Mouse (Mus musculus) lung, postnatal 0 days (tissue): ENCODE results near the gene Xrn1. TPM values are rescaled to one million over a fixed set of nuclear protein-coding genes. Genes with fewer than 3 reads are reported as not detected.
A peak's percentile ranks its signal among the peaks of the same experiment; 100 is the strongest.
"Not testable (repeated sequence)": the region's sequence is repeated elsewhere in the genome, so short reads cannot be mapped to it uniquely, and the experiment has no call there.

Experiments
- ATAC-seq: fragments of 200-750 bp; cut with Nextera tagmentation; 2 replicates; pipeline ENCODE4 v1.8.0; 2017; ENCODE audit warnings: moderate library complexity
- DNase-seq: peaks from one replicate; pipeline ENCODE4 v3.0.0-alpha.2; 2016; ENCODE audit warnings: low spot score
- H3K27ac ChIP-seq: fragments of 300-500 bp; sonication (generic); 2 replicates; pipeline ENCODE4 v1.5.1; 2014; ENCODE audit warnings: antibody characterized with exemption, mild to moderate bottlenecking, low read length, mixed read lengths
- H3K27me3 ChIP-seq: fragments of 300-500 bp; sonication (generic); replicated peaks from 2 replicates; pipeline ENCODE4 v1.6.1; 2014; ENCODE audit warnings: low read length, mixed read lengths; ENCODE audit not compliant: insufficient read depth
- H3K36me3 ChIP-seq: fragments of 300-500 bp; sonication (generic); 2 replicates; pipeline ENCODE4 v1.6.1; 2014; ENCODE audit warnings: low read length, mixed read lengths; ENCODE audit not compliant: insufficient read depth
- H3K4me1 ChIP-seq: fragments of 300-500 bp; sonication (generic); 2 replicates; pipeline ENCODE4 v1.6.1; 2014; ENCODE audit warnings: antibody characterized with exemption, low read depth, low read length, mixed read lengths; ENCODE audit not compliant: insufficient read depth
- H3K4me2 ChIP-seq: fragments of 300-500 bp; sonication (generic); replicated peaks from 2 replicates; pipeline ENCODE4 v1.6.1; 2014; ENCODE audit warnings: low read depth, mild to moderate bottlenecking, low read length, moderate library complexity, mixed read lengths
- H3K4me3 ChIP-seq: fragments of 300-500 bp; sonication (generic); 2 replicates; pipeline ENCODE4 v1.5.1; 2014; ENCODE audit warnings: low read depth, low read length
- H3K9ac ChIP-seq: fragments of 300-500 bp; sonication (generic); replicated peaks from 2 replicates; pipeline ENCODE4 v1.6.1; 2014; ENCODE audit warnings: low read depth, mild to moderate bottlenecking
- H3K9me3 ChIP-seq: fragments of 300-500 bp; sonication (generic); 2 replicates; pipeline ENCODE4 v1.6.1; 2016; ENCODE audit warnings: low read length, mixed read lengths
- CTCF ChIP-seq: IDR thresholded peaks from 2 replicates; pipeline ENCODE4 v1.5.1; 2016; ENCODE audit warnings: antibody characterized with exemption, mild to moderate bottlenecking
- EP300 ChIP-seq: IDR thresholded peaks from 2 replicates; pipeline ENCODE4 v1.6.1; 2016; ENCODE audit warnings: antibody characterized with exemption, mild to moderate bottlenecking, control low read depth
- WGBS: fragments of 180-500 bp; shearing (Covaris S2); extraction: QIAGEN DNeasy Blood & Tissue Kit; methylation state at CpG from one replicate; pipeline ENCODE4 v1.1.7; 2014; 5-methylcytosine and 5-hydroxymethylcytosine counted together
- polyA plus RNA-seq: library from polyadenylated mRNA; unstranded; fragments of >200 nt; fragmentation: Nextera tagmentation; extraction: Ambion mirVana; gene quantifications from 2 replicates; pipeline ENCODE4 v1.2.1, GENCODE M21; 2015

Xrn1 gene
- polyA plus RNA-seq, result 9.9 and 13.3 TPM in 2 replicates

DNA sequence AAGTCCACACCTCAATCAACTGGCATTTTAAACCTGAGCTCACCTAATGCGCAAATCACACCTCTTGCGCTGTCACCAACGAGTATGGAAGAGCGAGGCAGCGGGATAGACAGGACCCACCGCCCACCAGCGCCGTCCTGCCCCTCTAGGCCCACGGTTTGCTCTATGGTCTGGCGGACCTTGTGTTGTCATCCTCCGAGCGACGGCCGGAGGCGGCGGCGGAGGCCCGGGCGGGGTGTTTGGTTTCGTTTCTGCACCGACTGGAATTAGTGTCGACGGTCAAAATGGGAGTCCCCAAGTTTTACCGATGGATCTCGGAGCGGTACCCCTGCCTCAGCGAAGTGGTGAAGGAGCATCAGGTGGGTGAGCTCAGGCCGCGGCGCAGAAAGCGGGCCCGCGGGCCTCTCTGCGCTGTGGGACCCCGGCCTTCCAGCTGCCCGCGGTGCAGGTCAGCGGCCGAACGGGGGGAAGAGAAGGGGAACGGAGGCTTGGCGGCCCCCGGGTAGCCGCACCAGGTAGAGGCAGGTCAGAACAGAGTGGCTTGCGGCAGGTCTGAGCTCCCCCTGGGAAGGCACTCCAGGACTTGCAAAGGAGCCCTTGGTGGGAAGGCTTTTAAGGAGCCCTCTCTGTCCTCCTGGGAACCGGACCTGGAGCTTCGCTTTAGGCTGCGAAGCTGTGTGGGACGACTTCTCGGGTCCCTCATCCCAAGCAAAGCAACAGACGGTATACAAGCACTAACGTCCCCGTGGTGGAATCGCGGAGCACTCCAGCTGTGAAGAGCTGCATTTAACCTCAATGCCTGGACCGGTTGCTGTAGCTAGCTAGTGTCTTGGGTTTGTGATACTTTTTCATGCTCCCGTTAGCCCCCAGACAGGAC, at the start of gene Xrn1:
Gene Xrn1, plus strand, starts transcription at position 176 of the 877 bp plus-strand sequence.
- TF ChIP-seq EP300 (peak; percentile 10; the same call in 1 of the 2 replicates), CTCF (peak; percentile 15; the same call in 1 of the 2 replicates)
- H3K9me3 ChIP-seq, result no peaks in the 10 kb centered on the region
- ATAC-seq (peak; percentile 99), DNase-seq (peak; percentile 96)
- H3K4me1 ChIP-seq, result no peaks in the 10 kb centered on the region
- no peaks in the 10 kb centered on the region for H3K27me3 ChIP-seq
- H3K4me3 ChIP-seq, result peak within 1 kb of the TSS; percentile 98
- peak within 1 kb of the TSS; percentile 100 for H3K9ac ChIP-seq
- peak within 1 kb of the TSS; percentile 73 for H3K4me2 ChIP-seq
- WGBS, result under 1% methylated on average over 56 of the region's 57 CpGs
- no peaks in the 10 kb centered on the region for H3K36me3 ChIP-seq
- H3K27ac ChIP-seq, result peak within 1 kb of the TSS; percentile 97

DNA sequence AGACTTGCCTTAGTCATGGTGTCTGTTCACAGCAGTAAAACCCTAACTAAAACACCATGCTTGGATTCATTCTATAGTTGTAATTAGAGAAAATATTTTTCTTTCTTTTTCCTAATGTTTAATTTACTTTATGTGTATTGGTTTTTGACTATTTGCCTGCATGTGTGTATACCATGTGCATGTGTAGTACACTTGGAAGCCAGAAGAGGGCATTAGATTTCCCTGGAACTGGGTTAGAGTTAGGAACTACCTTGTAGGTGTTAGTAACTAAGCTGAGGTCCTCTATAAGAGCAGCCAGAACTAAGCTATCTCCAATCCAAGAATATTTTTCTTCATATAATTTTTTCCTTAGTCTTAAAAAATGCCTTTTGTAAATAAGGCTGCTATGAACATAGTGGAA, 21.7 kb upstream of the Xrn1 start:
- Histone ChIP-seq H3K4me1 (no peaks in the 10 kb centered on the region), H3K27ac (no peak overlapping the region), H3K36me3 (no peaks in the 10 kb centered on the region), H3K27me3 (no peaks in the 10 kb centered on the region), H3K4me3 (no peak overlapping the region), H3K4me2 (no peak overlapping the region), H3K9me3 (no peaks in the 10 kb centered on the region), H3K9ac (no peak overlapping the region)
- no peak for ATAC-seq
- TF ChIP-seq EP300 (no peak), CTCF (no peak)
- DNase-seq, result no peak

DNA sequence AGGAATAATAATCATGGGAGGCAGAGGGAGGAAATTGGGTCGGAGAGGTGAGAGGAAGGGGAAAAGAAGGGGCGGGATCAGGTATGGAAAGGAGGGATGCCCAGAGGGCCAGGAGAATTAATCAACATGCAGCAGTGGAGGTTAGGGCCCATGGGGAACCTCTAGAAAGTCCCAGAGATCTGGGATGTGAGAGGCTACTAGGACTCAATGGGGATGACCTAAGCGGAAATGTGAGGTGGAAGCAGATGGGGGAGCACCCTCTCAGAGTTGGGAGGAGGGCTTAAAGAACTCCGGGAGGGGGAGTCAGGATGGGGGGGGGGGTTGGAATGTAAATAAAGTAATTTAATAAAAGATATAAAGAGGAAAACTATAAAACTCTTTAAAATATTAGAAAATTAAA, 902 bp upstream of the Xrn1 start:
- Histone ChIP-seq H3K27ac (no peak overlapping the region), H3K36me3 (no peaks in the 10 kb centered on the region), H3K4me3 (peak overlapping the region; percentile 98; the same call in 1 of the 2 replicates), H3K9me3 (no peaks in the 10 kb centered on the region), H3K4me2 (peak overlapping the region; percentile 52; the same call in 1 of the 2 replicates), H3K9ac (no peak overlapping the region), H3K27me3 (no peaks in the 10 kb centered on the region), H3K4me1 (no peaks in the 10 kb centered on the region)
- whole genome bisulfite sequencing, result 64% methylated on average over 4 of the region's 4 CpGs
- peak; percentile 15 for DNase-seq
- TF ChIP-seq CTCF (no peak), EP300 (no peak)
- no peak for ATAC-seq

DNA sequence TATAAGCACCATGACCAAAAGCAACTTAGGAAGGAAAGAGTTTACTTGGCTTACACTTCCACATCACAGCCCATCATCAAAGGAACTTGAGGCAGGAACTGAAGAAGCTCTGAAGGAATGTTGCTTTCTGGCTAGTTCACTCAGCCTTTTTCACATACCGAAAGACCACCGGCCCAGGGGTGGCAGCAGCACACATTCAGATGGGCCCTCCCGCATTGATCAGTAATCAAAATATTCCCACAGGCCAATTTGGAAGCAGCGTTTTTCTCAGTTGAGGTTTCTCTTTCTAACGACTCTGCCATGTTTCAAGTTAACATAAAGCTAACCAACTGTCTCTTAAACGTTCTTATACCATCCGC, 355 bp upstream of the Xrn1 start:
- Histone ChIP-seq H3K4me1 (no peaks in the 10 kb centered on the region), H3K27me3 (no peaks in the 10 kb centered on the region), H3K4me2 (peak overlapping the region; percentile 52), H3K9me3 (no peaks in the 10 kb centered on the region), H3K36me3 (no peaks in the 10 kb centered on the region), H3K4me3 (peak overlapping the region; percentile 98), H3K9ac (peak overlapping the region; percentile 100), H3K27ac (peak overlapping the region; percentile 97)
- ATAC-seq (peak; percentile 11; the same call in 1 of the 2 replicates), DNase-seq (peak; percentile 40)
- 0% methylated on average over 7 of the region's 7 CpGs for WGBS
- TF ChIP-seq EP300 (no peak), CTCF (no peak)

DNA sequence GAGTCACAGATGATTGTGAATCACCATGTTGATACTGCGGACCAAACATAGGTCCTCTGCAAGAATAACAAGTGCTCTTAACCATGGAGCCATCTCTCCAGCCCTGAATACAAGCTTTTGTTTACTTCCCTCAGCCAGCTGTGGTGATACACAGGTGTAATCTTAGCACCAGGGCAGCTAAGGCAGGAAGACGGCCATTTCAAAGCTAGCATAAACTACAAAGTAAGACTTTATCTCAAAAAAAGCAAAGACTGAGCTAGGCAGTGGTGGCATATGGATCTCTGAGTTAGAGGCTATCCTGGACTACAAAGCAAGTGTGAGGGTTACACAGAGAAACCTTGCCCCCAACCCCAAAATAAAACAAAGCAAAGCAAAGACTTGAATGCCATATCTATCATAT, 3.1 kb downstream of the Xrn1 start:
- Histone ChIP-seq H3K36me3 (no peaks in the 10 kb centered on the region), H3K4me3 (no peak overlapping the region), H3K4me1 (no peaks in the 10 kb centered on the region), H3K27me3 (no peaks in the 10 kb centered on the region), H3K27ac (no peak overlapping the region), H3K9me3 (no peaks in the 10 kb centered on the region), H3K4me2 (no peak overlapping the region), H3K9ac (no peak overlapping the region)
- 67% methylated on average over 2 of the region's 2 CpGs for WGBS
- TF ChIP-seq CTCF (no peak), EP300 (no peak)
- DNase-seq (no peak), ATAC-seq (no peak)

DNA sequence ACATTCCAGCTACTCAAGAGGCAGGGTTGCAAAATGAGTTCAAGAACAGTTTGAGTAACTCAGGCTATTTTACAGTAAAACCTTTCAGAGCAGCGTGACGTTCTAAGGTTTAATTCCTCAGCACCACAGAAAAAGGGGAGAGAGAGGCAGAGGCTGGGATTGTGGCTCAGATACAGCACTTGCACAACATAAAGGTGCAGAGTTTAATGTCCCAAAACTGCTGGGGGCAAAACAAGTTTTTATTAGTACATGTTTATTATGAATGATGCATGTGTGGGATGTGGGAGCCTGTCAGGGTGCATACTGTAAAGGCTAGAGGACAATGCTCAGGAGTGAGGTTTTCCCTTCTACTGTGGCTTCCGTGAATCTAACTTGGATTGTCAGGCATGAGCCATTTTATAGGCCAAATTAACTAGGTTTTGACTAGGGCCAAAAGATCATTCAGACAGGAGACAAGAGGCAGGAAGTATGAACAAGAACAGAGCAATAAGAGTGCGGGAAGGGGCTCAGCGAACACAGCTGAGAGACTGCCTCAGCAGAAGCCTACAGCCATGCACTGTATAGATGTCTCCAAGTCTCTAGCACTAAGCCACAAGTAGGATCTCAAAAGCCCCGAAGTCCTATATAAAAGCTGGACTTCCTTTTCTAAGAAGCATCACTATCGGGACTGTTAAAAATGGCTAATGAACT, 3.6 kb downstream of the Xrn1 start:
- Histone ChIP-seq H3K9ac (no peak overlapping the region), H3K4me1 (no peaks in the 10 kb centered on the region), H3K36me3 (no peaks in the 10 kb centered on the region), H3K27me3 (no peaks in the 10 kb centered on the region), H3K4me2 (no peak overlapping the region), H3K4me3 (no peak overlapping the region), H3K27ac (no peak overlapping the region), H3K9me3 (no peaks in the 10 kb centered on the region)
- ATAC-seq (no peak), DNase-seq (no peak)
- 83% methylated on average over 7 of the region's 7 CpGs for WGBS
- TF ChIP-seq CTCF, result no peak
- no peak for TF ChIP-seq EP300

DNA sequence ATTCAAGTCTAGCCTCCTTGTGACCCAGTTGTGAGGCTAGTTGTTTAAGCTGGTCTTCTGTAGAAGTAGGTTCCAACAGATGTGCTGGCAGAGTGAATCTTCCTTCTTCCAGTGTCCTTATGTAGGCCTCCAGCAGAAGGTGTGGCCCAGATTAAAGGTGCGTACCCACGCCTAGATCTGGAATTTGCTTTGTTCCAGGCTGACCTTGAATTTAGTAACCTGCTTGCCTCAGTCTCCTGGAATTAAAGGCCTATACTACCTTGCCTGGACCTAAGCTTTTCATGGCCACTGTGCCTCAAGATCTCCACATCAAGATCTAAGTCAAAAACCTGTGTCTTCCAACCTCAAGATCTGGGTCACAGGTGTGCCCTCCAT, 4.2 kb downstream of the Xrn1 start:
- not testable (repeated sequence) for H3K4me1 ChIP-seq
- 83% methylated on average over 2 of the region's 2 CpGs for WGBS

More for the DNA sequence above, 4.2 kb downstream of the Xrn1 start:
- H3K4me3 ChIP-seq, ATAC-seq, H3K27me3 ChIP-seq, H3K9ac ChIP-seq, H3K9me3 ChIP-seq, H3K36me3 ChIP-seq, H3K27ac ChIP-seq, H3K4me2 ChIP-seq, DNase-seq: not testable (repeated sequence)
